Mouse (Mus musculus) common myeloid progenitor, adult 5-6 weeks (primary cell): ENCODE measurements around the gene Kansl1. TPM values are rescaled to one million over a fixed set of nuclear protein-coding genes. Genes with fewer than 3 reads are reported as not detected.
A peak's percentile ranks its signal among the peaks of the same experiment; 100 is the strongest.

Source experiments
- ATAC-seq: replicated peaks from 2 replicates; pipeline ENCODE4 v1.8.0; 2016; ENCODE audit warnings: low read depth, mild to moderate bottlenecking, moderate TSS enrichment, inconsistent platforms; ENCODE audit not compliant: poor library complexity, severe bottlenecking
- total RNA-seq: library from RNA; stranded (forward); fragments of 200-1000, 187-1606 nt; gene quantifications from 2 replicates; pipeline ENCODE4 v1.2.3, GENCODE M21; 2017

The Kansl1 gene
- total RNA-seq, 1 experiment from 2014 or later: 38.1 TPM

- ATAC-seq: 0 out of 2 replicates have a peak, but pooled peaks have one; percentile 11
Measured at GRCm38 (mm10) chr11:104381887-104382286, 86.8 kb downstream of the Kansl1 start.

GRCm38 (mm10) chr11:104379635-104380034, 89.0 kb downstream of the Kansl1 start:
- no peak for ATAC-seq

GRCm38 (mm10) chr11:104376291-104376690, 92.4 kb downstream of the Kansl1 start:
- ATAC-seq: no peak

- ATAC-seq: peak; percentile 91
Measured at GRCm38 (mm10) chr11:104367486-104368190, 101.0 kb downstream of the Kansl1 start.

- ATAC-seq: no peak
Measured at GRCm38 (mm10) chr11:104363823-104364600, 104.6 kb downstream of the Kansl1 start.

GRCm38 (mm10) chr11:104362704-104363103, 106.0 kb downstream of the Kansl1 start:
- ATAC-seq: no peak

- peak; percentile 94 for ATAC-seq
Measured at GRCm38 (mm10) chr11:104361790-104362189, 106.9 kb downstream of the Kansl1 start.

GRCm38 (mm10) chr11:104346931-104347330, 121.7 kb downstream of the Kansl1 start:
- no peak for ATAC-seq

GRCm38 (mm10) chr11:104334946-104335345, 133.7 kb downstream of the Kansl1 start:
- ATAC-seq: no peak

- ATAC-seq: no peak
Measured at GRCm38 (mm10) chr11:104334115-104334514, 134.5 kb downstream of the Kansl1 start.

- ATAC-seq: no peak
Measured at GRCm38 (mm10) chr11:104332105-104332504, 136.6 kb downstream of the Kansl1 start.

GRCm38 (mm10) chr11:104331208-104331607, 137.5 kb downstream of the Kansl1 start:
- no peak for ATAC-seq

GRCm38 (mm10) chr11:104330151-104330550, 138.5 kb downstream of the Kansl1 start:
- ATAC-seq: no peak

GRCm38 (mm10) chr11:104329185-104329926, 139.3 kb downstream of the Kansl1 start:
- no peak for ATAC-seq

GRCm38 (mm10) chr11:104327946-104328345, 140.7 kb downstream of the Kansl1 start:
- ATAC-seq: no peak

GRCm38 (mm10) chr11:104327462-104327861, 141.2 kb downstream of the Kansl1 start:
- ATAC-seq: no peak

GRCm38 (mm10) chr11:104322142-104322541, 146.5 kb downstream of the Kansl1 start:
- ATAC-seq: no peak

GRCm38 (mm10) chr11:104320511-104320910, 148.2 kb downstream of the Kansl1 start:
- ATAC-seq: no peak

- ATAC-seq: peak; percentile 59
Measured at GRCm38 (mm10) chr11:104318940-104319781, 149.5 kb downstream of the Kansl1 start.

- ATAC-seq: no peak
Measured at GRCm38 (mm10) chr11:104317631-104318030, 151.0 kb downstream of the Kansl1 start.
